Mouse (Mus musculus): Measurements from ENCODE around the gene Nprl2.

Nprl2 gene

GRCm38 (mm10) chr9:107577871-107578270, 35.8 kb downstream of the Nprl2 start:
- DNase-seq (ENCODE audit: low read depth, low spot score) = no peak

- no peak for DNase-seq (ENCODE audit: low read depth, low spot score)
These were observed 36.6 kb downstream of the Nprl2 start, which contains the start of gene Naa80 for GRCm38 (mm10) chr9:107578587-107578986. Naa80 (plus strand) TSS chr9:107578887.

GRCm38 (mm10) chr9:107579023-107579900, 37.2 kb downstream of the Nprl2 start:
- no peak for DNase-seq (ENCODE audit: low read depth, low spot score)

- peak; percentile 85 for DNase-seq (ENCODE audit: low read depth, low spot score)
These were observed 38.7 kb downstream of the Nprl2 start, which contains the start of gene Hyal3 for GRCm38 (mm10) chr9:107580501-107581317. Hyal3 (plus strand) TSS chr9:107580818.

GRCm38 (mm10) chr9:107581584-107581983, 39.6 kb downstream of the Nprl2 start:
- DNase-seq (ENCODE audit: low read depth, low spot score) = no peak

- DNase-seq (ENCODE audit: low read depth, low spot score) = no peak
These were observed 40.6 kb downstream of the Nprl2 start for GRCm38 (mm10) chr9:107582509-107583062.

- DNase-seq (ENCODE audit: low read depth, low spot score) = no peak
These were observed 41.1 kb downstream of the Nprl2 start for GRCm38 (mm10) chr9:107583174-107583573.

- DNase-seq (ENCODE audit: low read depth, low spot score) = no peak
These were observed 44.5 kb downstream of the Nprl2 start for GRCm38 (mm10) chr9:107586504-107586903.

- DNase-seq (ENCODE audit: low read depth, low spot score) = peak; percentile 99
These were observed 45.2 kb downstream of the Nprl2 start, which contains the start of gene Ifrd2 for GRCm38 (mm10) chr9:107586974-107587832. Ifrd2 (plus strand) TSS chr9:107587642.

- DNase-seq (ENCODE audit: low read depth, low spot score) = peak; percentile 47
These were observed 46.0 kb downstream of the Nprl2 start for GRCm38 (mm10) chr9:107587833-107588639.

- DNase-seq (ENCODE audit: low read depth, low spot score) = peak; percentile 76
These were observed 48.2 kb downstream of the Nprl2 start for GRCm38 (mm10) chr9:107590058-107590772.

- no peak for DNase-seq (ENCODE audit: low read depth, low spot score)
These were observed 48.7 kb downstream of the Nprl2 start for GRCm38 (mm10) chr9:107590773-107591060.

- DNase-seq (ENCODE audit: low read depth, low spot score) = no peak
These were observed 51.3 kb downstream of the Nprl2 start for GRCm38 (mm10) chr9:107593101-107593976.

GRCm38 (mm10) chr9:107594281-107595062, 52.4 kb downstream of the Nprl2 start:
- peak; percentile 90 for DNase-seq (ENCODE audit: low read depth, low spot score)
